Mouse (Mus musculus) lung, postnatal 36 days (tissue): ENCODE data around the gene Shc4.
A peak's percentile ranks its signal among the peaks of the same experiment; 100 is the strongest.

Source experiments
- DNase-seq: peaks from one replicate; pipeline ENCODE4 v3.0.0; 2022; ENCODE audit warnings: mixed read lengths

Shc4 gene

DNA sequence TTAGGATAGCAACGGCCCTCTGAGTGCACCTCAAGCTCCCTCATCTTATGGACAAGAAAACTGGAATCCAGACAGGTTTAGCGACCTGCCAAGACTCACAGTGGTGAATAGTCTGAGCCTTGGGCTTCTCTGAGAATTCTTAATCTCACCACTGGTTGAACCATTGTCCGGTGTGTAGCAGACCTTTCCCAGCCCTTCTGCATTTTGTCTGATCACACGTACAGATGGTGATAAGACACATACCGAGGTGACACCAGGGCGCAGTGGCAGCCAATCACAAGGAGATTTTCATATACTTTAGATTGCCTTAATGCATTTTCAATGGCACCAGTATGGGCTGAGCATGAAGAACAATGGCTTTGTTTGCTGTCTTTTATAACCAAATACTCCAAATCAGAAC is 95.5 kb downstream of the Shc4 start:
- DNase-seq = no peak

DNA sequence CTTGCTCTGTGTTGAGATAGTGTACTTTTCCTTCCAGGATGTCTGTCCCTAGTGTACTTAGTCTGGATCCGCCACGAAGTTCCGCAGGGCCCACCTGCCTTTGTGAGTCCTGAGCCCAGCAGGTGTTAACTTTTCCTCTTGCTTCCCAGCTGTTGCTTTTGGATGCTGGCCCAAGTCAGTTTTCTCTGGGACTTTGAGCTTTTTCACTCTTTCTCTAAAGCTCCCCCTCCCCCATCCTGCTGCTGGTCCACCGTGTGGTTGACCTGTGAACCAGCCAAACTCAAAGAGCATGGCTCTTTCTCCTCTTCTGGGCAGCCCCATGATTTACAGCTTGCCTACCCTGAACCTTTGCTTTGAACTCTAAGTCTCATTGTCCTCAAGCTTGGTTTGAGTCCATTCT is 97.4 kb downstream of the Shc4 start:
- DNase-seq = no peak

DNA sequence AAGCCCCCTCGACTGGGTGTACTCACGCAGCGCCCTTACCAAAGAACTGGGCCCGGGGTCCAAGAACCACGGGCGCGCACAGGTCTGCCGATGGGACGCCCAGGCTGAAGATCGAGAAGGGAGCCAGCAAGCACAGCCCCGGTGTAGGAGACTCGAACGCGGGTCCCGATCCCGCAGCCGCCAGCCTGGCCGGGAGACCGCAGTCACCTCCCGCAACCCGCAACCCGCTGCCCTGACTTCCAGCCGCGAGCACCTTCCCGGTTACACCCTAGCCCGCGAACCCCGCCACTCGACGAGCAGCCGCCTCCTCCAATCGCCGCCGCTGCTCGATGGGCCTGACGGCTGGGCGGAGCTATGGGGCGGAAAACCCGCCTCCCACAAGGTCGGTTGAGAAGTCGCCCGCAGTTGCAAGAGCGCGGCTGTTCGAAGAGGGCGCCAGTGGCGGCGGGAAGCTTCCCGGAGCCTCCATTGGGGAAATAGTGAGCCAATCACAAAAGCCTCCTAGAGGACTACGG is 99.1 kb downstream of the Shc4 start, which contains the start of gene Cep152:
TSS of gene Cep152 (minus strand) at position 277 of the 515 bp plus-strand sequence.
- DNase-seq = peak; percentile 99

DNA sequence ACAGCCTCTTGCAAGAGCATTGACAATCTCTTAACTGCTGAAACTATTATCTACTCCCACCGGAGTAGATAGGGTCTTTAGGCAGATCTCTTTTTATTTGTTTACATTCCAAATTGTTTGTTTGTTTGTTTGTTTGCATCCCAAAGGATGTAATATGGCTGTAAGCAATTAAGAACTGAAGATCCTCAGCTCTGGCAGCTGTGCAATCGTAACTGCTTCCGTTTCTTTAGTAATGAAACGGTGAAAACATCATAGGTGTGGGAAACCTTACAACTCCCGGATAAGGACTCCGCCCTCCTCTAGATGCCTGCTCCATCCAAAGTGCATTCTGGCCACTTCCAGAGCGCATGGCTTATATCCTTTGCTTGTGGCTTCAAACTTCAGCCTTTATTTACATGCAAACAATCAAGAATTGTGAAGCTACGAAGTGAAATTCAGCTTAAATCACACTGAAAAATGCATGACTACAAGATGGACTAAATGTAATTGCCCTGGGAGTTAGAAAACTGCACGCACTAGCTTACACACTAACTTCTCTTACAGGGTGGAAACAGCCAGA is 99.7 kb downstream of the Shc4 start:
- DNase-seq = no peak

DNA sequence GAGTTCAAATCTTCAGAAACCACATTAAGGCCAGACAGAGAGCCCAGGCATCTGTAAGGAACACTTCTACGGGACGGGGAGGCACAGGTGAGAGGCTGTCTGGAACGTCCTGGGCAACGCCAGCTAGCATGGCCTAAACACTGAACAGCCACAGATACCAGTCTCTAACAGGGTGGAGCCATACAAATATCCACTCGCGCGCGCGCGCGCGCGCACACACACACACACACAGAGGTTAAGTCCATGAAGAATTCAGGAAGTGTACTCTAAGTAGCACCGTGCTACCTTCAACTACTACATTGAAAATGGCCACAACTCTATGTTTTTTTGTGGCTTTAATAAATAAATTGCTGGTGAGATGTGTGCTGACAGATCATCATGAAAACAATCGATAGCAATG is 100.7 kb downstream of the Shc4 start:
- DNase-seq = no peak

DNA sequence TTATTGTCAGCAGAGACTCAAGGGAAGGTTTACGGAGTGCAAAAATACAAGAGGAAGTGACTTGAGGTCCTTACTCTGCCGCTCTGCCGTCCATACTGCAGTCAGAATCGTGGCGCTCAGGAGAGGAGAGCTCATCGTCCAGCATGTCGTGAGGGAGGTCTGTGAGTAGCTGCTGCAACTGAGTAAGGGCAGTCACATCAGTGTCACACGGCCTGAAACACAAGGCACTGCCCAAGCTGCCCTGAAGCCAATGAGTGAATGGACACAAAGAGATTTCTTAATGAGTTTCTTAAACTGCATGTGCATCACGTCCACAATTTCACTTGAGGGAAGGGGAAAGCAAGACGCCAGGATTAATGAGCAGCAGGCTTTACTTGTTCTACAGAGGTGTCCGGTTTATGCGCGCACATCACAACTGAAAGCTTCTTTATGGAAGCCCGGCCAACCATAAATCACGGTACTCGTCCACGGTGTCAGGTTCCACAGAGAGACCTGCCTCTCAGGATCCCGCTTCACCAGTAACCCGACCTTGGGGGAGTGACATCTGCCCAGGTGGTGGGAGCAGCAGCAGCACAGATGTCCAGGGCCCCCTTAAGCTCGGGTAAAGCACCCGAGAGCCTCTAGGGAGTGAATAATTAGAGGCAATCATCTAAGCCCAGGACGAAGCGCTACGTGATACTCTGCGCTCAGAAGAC is 103.6 kb downstream of the Shc4 start:
- DNase-seq = no peak

DNA sequence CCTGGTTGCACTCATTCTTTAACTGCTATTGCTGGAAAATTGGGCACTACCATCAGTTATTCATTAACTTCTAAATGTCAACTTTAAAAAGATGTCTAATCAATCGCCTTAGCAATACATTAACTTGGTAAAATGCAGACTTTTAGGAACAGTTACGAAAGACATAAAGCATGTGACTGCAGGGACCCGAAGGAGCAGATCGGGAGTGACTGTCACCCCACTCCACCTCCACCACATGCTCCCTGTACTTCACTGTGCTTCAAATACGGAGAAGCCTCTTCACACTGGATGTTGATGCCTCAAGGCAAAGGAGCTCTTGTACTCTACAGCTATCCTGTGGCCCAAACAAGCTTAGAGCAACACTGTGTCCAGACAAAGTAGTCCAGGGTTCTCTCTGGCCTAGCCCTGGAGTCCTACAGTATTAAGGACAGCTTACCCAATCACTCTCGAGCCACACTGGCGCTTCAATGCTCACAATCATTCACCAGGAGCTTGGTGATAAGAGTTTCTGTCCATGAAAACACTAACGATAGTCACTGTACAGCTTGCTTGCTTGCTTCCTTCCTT is 108.0 kb downstream of the Shc4 start:
- DNase-seq = no peak

DNA sequence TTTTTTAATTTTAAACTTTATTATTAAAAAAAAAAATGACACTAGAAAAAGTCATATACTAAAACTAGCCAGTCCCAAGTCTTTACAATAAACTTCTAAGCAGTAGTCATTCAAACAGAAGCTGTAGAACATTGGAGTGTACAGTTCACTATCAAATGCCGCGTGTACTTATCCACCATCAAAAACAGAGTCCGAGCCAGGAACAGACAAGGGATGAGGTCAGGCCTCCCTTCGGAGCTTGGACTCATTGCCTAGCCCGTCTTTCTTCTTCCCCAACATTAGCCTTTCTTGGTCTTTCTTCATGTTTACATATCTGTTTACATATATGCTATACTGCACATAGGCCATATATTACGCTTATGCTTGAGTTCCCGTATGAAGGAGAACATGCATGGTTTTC is 108.5 kb downstream of the Shc4 start:
- DNase-seq = no peak

DNA sequence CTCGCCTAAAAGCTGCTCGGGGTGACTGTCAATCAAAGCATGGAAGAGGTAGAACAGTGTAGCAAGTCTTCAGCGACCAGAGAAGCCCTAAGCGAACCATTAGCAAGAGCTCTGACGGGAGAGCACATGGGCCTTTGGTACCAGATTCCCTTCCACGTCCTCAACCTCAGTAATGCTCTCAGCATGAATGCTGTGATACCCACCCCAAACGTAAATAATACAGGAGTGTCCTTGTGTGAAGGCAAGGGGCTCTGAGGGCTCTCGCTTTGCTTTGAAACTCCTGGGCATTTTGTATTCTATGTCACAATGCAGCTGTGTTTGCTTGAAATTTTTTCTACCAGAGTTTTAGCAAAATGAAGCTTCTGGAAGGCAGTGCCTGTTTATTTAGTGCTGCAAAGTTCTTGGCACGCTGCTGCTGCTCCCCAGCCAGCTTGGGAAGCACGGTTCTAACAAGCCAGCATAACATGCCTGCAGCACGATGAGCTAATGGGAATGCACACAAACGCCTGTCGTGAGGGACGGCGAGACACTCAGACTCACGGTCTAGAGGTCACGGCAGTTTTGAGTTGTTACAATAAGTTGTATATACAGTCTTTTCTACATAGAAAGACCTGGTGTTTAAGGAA is 117.6 kb downstream of the Shc4 start:
- DNase-seq = peak; percentile 63

DNA sequence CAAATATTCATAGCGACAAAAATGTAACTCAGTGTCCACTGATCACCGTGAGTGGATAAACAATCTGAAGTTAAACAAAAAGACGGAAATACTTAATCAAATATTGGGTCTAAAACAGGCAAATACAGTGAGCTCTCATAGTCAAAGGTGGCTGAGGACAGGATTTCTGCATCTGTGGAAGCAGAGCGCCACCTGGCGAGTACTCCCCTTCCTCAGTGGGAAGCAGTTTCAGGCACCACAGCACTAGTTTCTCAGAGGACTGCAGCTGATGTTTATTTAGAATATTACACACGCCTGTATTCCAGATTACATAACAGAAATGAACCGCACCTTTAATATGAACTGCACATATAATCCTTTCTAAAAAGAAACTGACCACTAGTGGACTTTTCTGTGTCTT is 119.3 kb downstream of the Shc4 start:
- DNase-seq = peak; percentile 87

DNA sequence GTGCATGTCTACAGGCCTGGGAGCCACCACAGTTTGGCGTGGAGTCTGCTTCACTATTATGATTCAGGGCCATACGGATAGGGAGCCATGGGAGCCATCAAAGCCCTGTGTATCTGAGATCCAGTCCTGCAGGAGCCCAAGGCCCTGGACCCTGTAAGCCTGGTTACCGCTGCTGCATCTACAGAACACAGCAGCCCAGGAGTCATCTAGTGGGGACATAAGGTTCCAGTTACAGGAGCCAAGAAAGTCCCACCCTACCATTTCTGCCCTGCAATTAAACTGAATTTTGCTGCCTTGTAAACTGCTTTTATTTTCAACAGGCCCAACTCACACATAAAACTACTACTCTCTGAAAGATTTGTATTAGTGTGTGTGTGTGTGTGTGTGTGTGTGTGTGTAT is 121.0 kb downstream of the Shc4 start:
- DNase-seq = no peak

DNA sequence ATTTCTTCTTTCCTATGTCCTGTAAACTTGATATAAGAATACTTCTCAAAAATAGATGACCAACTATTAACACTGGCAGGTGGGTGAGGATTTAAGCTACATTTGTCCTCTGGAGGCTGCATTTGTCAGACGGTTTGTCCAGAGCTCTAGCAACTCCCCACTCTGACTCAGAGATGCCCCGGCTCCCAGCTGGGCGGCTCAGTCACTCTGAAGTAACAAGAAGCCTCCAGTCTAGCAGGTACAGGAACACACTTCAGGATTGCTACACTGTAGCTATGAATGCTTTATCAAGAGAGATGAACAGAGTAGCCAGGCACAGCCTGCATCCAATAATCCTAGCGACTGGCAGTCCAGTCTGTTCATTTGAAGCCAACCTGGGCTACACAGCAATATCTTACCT is 125.0 kb downstream of the Shc4 start:
- DNase-seq = no peak

DNA sequence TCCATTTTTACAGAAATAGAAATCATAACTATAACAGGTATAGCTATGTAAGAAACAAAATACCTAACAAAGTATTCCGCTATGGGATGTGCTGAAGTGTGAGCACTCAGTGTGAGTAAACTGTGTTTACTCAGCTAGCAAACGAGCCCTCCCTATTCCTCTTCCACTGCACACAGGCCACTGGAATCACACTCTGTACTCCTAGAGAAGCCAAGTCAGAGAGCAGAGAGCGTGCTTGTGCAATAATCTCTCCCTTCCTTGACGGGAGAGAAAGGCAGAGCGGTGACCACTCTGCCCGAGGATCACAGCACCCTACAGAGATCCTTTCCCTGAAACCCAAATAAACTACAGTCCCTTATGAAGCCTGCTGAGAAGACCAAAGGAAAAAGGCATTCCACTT is 125.7 kb downstream of the Shc4 start:
- peak; percentile 40 for DNase-seq

DNA sequence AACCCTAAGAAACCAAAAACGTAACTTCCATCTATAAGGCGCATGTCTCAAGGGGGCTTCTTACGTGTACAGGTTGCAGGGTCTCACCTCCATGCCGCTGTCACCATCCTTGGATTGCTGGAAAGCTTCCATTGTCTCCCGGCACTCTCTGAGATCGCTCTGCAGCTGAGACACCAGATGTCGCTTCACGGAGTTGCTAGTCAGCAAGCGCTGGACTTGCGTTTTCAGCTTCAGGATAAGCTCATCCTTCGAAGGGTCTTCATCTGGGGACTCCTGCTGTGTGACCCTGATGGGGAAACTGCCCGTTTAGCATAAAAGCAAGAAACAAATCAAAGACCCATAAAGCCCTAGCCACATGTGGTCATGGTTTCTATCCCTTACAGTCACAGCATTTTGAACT is 129.2 kb downstream of the Shc4 start:
- no peak for DNase-seq

DNA sequence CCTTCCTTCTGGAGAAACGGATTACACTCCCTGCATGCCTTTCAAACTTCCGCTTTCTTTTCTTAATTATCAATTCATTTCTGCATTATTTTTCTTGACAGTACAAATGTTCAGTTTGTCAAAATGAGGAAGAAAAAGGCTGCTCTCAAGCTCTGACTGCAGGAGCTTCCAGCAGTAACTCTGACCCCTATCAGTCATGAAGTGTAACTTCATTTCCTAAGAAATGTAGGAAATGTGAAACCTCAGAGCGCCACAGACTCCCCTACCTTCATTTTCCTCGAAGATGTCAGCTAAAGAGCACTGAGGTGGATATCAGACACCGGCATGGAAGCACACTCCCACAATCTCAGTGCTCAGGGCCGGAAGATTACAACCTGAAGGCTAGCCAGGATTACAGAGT is 129.9 kb downstream of the Shc4 start:
- no peak for DNase-seq

DNA sequence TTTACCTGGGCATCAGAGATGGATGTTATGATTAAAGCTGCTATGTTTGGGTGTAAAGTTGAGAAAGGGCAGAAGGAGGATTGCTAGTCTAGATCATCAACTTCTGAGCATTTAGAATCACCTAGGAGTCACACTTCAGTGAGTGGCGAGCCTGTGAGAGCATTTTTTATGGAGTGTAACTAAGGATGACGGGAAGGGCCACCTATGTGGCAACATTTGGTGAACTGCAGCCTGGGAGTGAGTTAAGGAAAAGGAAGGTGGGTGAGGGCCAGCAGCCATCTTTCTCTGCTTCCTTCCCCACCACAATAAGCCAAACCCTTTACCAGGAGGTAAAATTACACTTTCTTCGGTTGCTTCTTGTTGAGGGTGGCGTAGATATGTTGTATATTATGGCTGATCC is 132.1 kb downstream of the Shc4 start:
- DNase-seq = no peak

DNA sequence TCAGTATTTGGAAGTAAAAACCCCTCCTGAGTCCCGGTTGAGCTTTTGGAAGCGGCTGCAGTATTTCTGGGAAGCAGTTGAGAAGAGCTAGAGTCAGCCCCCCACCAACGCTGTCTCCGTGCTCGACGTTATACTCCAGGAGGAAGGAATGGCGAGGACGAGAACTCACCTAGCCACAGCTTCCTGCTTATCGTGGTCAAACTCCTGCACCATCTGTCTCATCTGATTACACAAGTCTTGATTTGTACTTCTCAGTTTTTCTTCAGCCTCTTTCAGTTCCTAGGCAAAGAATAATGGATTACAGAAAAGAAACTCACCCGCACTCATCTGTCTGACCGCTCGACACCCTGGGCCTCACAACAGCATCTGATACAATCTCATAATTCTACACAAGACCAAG is 134.7 kb downstream of the Shc4 start:
- no peak for DNase-seq

DNA sequence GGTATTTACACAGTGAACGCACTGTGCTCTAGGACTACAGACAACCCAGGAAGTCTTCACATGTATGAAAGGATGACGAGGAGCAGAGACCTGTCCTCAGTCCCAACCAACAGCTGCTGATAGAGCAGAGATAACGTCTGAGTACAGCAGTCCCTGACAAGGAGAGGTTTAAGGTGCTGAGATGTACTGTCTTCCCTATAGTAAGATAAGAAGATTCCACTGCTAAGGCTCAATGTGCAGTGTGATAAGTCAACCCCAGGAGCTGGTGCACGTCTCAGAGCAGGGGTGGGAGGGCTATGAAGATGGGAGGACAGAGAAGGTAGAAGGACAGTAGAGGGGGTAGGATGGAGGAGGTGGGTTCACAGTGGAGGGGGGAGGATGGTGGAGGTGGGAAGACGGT is 142.9 kb downstream of the Shc4 start:
- no peak for DNase-seq

DNA sequence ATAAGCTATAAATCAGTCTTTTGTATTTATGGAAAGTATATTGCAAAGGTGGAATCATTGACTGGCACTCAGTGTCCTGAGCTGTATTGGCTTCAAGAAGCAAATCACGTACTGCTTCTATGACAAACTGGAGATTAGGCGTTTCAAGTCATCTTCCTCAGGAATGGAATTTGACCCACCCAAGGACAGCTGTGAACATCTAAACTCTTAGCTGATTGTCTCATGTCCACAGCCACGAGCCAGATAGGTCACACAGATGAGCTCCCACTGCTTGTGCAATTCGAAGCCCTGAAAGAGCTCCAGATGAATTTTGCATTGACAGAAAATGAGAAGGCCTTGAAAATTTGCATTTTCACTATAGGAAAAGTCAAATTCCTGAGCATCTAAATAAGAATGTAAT is 146.3 kb downstream of the Shc4 start:
- DNase-seq = peak; percentile 10
